Mouse (Mus musculus): ENCODE results near the gene Irx4. TPM values are rescaled to one million over a fixed set of nuclear protein-coding genes. Genes with fewer than 3 reads are reported as not detected.

The Irx4 gene
- polyA plus RNA-seq, 1 experiment, result 0.16 TPM

DNA sequence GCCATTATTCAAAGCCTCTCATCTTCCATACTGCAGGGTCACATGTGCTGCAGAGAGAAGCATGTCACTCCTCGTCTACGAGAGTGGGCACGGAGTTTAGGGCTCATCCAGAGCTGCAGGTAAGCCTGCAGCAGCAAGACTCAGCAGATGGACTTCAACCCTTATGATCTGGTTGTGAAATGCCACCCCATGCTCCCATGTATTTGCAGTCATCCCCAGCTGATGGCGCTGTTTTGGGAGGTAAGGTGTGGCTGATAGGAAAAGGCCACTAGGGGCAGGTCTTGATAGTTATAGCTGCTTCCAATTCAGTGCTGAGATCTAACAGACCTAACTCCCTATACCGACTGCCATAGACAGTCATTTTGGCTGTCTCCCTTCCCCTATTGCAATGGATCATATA, 8.3 kb upstream of the Irx4 start:
- Histone ChIP-seq H3K27ac (ENCODE audit: insufficient read depth, low read depth, low read length) (no peak overlapping the region), H3K4me3 (ENCODE audit: insufficient read depth, low read depth, low read length) (no peak overlapping the region), H3K27me3 (replicated peaks; ENCODE audit: control insufficient read depth, insufficient read depth, low read length) (no peaks in the 10 kb centered on the region), H3K4me1 (ENCODE audit: control insufficient read depth, insufficient read depth, low read length) (no peaks in the 10 kb centered on the region), H3K36me3 (ENCODE audit: control insufficient read depth, insufficient read depth, low read length) (no peaks in the 10 kb centered on the region)
- DNase-seq, result no peak
- WGBS, result 56% methylated on average over 5 of the region's 5 CpGs
- 0 out of 2 replicates have a peak, but pooled peaks have one; percentile 29 for TF ChIP-seq CTCF (conservative IDR thresholded peaks at IDR 0.05; ENCODE audit: insufficient read depth, insufficient read length, low read depth, low read length)
- TF ChIP-seq POLR2A (IDR thresholded peaks at IDR 0.05; ENCODE audit: low read depth, low read length), result no peak

DNA sequence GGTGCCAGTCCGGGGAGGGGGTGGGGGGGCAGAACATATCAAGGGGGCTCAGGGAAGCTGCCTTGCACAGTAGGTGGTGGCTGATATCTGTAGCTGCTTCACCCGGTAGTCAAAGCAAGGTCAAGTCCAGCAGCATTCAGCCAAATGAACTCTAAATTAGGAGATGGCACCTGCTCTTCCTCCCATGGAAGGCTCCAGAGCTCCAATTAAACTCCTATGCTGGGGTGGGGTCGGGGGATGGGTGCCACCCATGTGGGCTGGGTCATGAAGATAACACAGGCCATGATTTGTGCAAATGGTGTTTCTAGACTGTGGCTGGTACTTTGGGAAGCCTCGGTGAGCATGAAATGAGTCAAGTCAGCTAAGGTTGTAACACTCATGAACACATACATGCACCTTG, 1.9 kb upstream of the Irx4 start:
- H3K27me3 ChIP-seq (replicated peaks; ENCODE audit: control insufficient read depth, insufficient read depth, low read length), result peaks cover 2% of the 10 kb centered on the region; the same call in 1 of the 2 replicates
- no peaks in the 10 kb centered on the region for H3K36me3 ChIP-seq (ENCODE audit: control insufficient read depth, insufficient read depth, low read length)
- no peak for DNase-seq
- no peak overlapping the region for H3K27ac ChIP-seq (ENCODE audit: insufficient read depth, low read depth, low read length)
- 56% methylated on average over 4 of the region's 4 CpGs for WGBS
- TF ChIP-seq POLR2A (IDR thresholded peaks at IDR 0.05; ENCODE audit: low read depth, low read length), result no peak
- TF ChIP-seq CTCF (conservative IDR thresholded peaks at IDR 0.05; ENCODE audit: insufficient read depth, insufficient read length, low read depth, low read length), result no peak
- H3K4me3 ChIP-seq (ENCODE audit: insufficient read depth, low read depth, low read length), result no peak overlapping the region
- H3K4me1 ChIP-seq (ENCODE audit: control insufficient read depth, insufficient read depth, low read length), result no peaks in the 10 kb centered on the region

DNA sequence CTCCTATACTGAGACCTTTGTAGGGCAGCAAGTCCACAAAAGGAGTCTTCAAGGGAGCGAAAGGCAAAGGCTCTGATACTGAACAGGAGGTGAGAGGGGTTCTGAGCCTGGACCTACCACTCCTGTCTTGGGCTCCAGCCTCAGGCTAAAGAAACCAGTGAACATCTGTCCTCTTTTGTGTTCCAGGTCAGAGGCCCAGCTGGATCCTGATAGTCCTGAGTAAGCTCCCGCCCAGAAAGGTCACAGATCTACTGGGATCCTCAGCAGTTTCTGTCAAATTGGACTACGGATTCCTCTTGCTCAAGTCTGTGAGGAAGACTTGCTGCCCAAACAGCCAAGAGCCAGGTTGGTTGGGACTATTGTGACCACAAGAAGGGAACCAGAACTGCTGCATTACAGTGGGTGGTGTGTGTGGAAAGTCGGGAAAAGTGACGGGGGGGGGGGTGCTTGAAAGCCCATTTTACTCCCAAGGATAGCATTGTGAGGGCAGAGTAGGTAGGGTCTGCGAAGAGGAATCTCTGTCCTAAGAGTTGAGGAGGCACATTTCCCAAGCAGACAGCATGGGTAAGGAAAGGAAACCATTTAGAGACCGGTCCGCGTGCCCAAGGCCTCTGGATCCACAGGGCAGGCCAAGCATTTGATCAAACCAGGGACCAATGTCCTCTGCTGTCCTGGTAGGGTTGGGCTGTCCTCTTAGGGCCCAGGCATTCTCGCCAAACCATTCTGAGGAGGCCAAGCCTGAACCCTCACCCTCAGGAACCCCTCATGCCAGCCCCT, 514 bp upstream of the Irx4 start:
- Histone ChIP-seq H3K4me3 (ENCODE audit: insufficient read depth, low read depth, low read length) (no peak overlapping the region), H3K27me3 (replicated peaks; ENCODE audit: control insufficient read depth, insufficient read depth, low read length) (peaks cover 2% of the 10 kb centered on the region; the same call in 1 of the 2 replicates)
- 19% methylated on average over 10 of the region's 10 CpGs for WGBS

DNA sequence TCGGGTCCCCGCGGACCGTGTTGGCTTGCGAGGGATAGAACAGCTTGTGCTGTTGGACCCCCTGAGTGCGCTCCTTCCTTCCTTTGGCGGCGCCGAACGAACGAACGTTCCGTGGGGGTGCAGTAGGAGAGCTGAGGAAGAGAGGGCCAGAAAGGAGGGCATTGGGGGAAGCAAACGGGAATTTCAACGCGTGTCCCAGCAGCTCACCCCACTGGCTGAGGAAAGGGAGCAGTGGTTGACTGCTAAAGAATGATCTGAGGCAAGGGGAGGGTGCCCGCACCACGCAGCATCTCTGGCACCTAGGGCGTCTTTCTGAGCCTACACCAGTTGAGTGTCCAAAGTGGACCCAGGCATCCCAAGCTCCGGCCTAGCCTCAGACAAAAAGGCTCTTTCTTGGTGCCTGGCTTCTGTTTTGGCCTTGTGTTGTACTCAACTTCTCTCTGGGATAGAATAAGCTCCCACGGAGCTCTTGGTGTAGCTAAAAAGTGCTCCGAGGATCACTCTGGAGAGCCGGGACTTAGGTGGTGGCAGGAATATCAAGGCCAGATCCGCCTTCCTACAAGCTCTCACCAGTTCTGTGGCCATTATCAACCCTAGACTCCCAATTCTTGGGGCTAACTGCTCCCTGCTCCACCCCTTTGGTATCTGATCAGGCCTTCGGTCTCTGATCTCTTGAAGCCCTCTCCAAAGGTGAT, 904 bp downstream of the Irx4 start:
- Histone ChIP-seq H3K36me3 (ENCODE audit: control insufficient read depth, insufficient read depth, low read length) (no peaks in the 10 kb centered on the region), H3K4me1 (ENCODE audit: control insufficient read depth, insufficient read depth, low read length) (no peaks in the 10 kb centered on the region), H3K27ac (ENCODE audit: insufficient read depth, low read depth, low read length) (no peak overlapping the region), H3K27me3 (replicated peaks; ENCODE audit: control insufficient read depth, insufficient read depth, low read length) (peaks cover 5% of the 10 kb centered on the region; the same call in 1 of the 2 replicates), H3K4me3 (ENCODE audit: insufficient read depth, low read depth, low read length) (no peak overlapping the region)
- DNase-seq, result no peak
- TF ChIP-seq CTCF (conservative IDR thresholded peaks at IDR 0.05; ENCODE audit: insufficient read depth, insufficient read length, low read depth, low read length), result no peak
- TF ChIP-seq POLR2A (IDR thresholded peaks at IDR 0.05; ENCODE audit: low read depth, low read length), result no peak
- WGBS, result 13% methylated on average over 25 of the region's 25 CpGs

More for the DNA sequence above, 514 bp upstream of the Irx4 start:
- TF ChIP-seq CTCF (conservative IDR thresholded peaks at IDR 0.05; ENCODE audit: insufficient read depth, insufficient read length, low read depth, low read length), result no peak
- no peaks in the 10 kb centered on the region for H3K36me3 ChIP-seq (ENCODE audit: control insufficient read depth, insufficient read depth, low read length)
- no peaks in the 10 kb centered on the region for H3K4me1 ChIP-seq (ENCODE audit: control insufficient read depth, insufficient read depth, low read length)
- H3K27ac ChIP-seq (ENCODE audit: insufficient read depth, low read depth, low read length), result no peak overlapping the region
- DNase-seq, result no peak

DNA sequence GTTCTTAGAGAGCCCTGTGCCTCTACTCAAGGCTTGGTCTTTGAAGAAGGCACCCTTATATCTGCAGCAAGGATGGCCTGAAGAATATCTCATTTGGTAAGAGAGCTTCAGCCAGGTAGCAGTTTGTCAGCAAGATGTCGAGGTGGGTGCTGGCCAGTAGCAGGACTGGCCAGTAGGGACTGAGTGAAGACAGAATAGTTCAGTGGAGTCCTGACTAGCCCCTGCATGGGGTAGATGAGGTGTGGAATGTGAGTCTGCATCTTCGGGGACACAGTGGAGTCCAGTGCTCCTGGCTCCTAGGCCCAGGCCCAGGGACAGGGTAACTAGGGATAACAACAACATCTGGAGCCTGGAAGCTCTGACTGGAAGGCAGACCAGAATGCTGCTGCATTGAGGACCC, 1.6 kb downstream of the Irx4 start:
- no peak for DNase-seq
- no peak overlapping the region for H3K4me3 ChIP-seq (ENCODE audit: insufficient read depth, low read depth, low read length)
- peaks cover 6% of the 10 kb centered on the region; the same call in 1 of the 2 replicates for H3K27me3 ChIP-seq (replicated peaks; ENCODE audit: control insufficient read depth, insufficient read depth, low read length)
- no peaks in the 10 kb centered on the region for H3K4me1 ChIP-seq (ENCODE audit: control insufficient read depth, insufficient read depth, low read length)
- H3K36me3 ChIP-seq (ENCODE audit: control insufficient read depth, insufficient read depth, low read length), result no peaks in the 10 kb centered on the region
- 43% methylated on average over 2 of the region's 2 CpGs for WGBS
- TF ChIP-seq CTCF (conservative IDR thresholded peaks at IDR 0.05; ENCODE audit: insufficient read depth, insufficient read length, low read depth, low read length), result no peak
- TF ChIP-seq POLR2A (IDR thresholded peaks at IDR 0.05; ENCODE audit: low read depth, low read length), result no peak
- H3K27ac ChIP-seq (ENCODE audit: insufficient read depth, low read depth, low read length), result no peak overlapping the region

DNA sequence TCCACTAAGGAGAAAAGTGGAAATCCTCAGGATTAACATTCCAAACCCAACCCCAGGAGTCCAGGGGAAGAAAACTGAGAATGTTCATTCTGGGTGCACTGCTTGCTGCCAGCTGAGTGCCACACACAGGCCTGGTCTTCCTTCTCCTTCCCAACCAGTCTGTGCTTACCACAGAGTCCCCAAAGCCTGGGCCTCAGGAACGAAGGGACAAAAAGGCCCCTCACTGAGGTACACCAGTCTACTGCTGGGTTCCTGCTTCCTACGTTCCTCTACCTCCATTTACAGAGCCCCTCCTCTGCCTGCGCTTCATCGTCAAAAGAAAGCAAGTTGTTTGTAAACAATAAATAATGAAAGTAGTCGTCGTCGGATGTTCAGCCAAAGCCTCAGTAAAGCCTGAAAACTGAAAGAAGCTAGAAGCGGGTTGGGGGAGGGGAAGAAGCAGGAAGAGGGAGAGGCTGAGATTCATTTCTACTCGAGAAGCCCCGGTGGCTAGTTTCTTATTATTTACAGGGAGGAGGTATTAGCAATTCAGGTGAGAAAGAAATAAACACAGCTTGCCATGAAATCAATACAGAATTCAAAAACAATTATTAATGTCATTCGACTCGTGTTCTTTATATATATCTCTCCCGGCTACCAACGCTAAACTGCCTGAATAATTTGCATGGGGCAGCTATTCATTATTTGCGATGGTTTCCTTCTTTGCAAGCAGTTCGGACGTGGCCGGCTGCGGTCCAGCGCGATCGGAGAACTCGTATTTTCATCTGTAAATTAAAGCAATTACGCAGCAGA, 2.3 kb downstream of the Irx4 start:
- Histone ChIP-seq H3K27me3 (replicated peaks; ENCODE audit: control insufficient read depth, insufficient read depth, low read length) (peaks cover 6% of the 10 kb centered on the region; the same call in 1 of the 2 replicates), H3K4me3 (ENCODE audit: insufficient read depth, low read depth, low read length) (peak overlapping the region; percentile 7; the same call in 1 of the 2 replicates), H3K4me1 (ENCODE audit: control insufficient read depth, insufficient read depth, low read length) (no peaks in the 10 kb centered on the region), H3K36me3 (ENCODE audit: control insufficient read depth, insufficient read depth, low read length) (no peaks in the 10 kb centered on the region), H3K27ac (ENCODE audit: insufficient read depth, low read depth, low read length) (no peak overlapping the region)
- TF ChIP-seq POLR2A (IDR thresholded peaks at IDR 0.05; ENCODE audit: low read depth, low read length), result no peak
- no peak for DNase-seq
- whole genome bisulfite sequencing, result 18% methylated on average over 24 of the region's 24 CpGs

All from kidney, adult 2 months (tissue).